13 mouse cellular contexts compared by ENCODE assay signal in genomic region chr11:115138597-115139262, GRCm38 (mm10). TPM values are rescaled to one million over a fixed set of nuclear protein-coding genes. Genes with fewer than 3 reads are reported as not detected.
A peak's percentile ranks its signal among the peaks of the same experiment; 100 is the strongest.
DNase-seq lines count a peak whose midpoint lies in the region; ATAC-seq and TF ChIP-seq lines count a peak whose summit lies in the region.
"Had no signal": no experiment of that assay in that cellular context is flagged by ENCODE, and none has a peak within 500 bp of the region (broad histone marks: within the 10 kb centered on the region; RNA-seq: fewer than 3 reads in every experiment).

No protein-coding gene starts in this region.

- DNase-seq in heart, adult 11 months = peak; percentile 90
- no peak for DNase-seq in heart, postnatal 14 days
- peak; percentile 40 to 48 for DNase-seq in spleen, postnatal 36 days (ENCODE audit: low spot score in 2 of 2)
- DNase-seq in spleen, postnatal 14 days (ENCODE audit: low spot score in 2 of 2) = no peak
- DNase-seq in natural killer cell, adult 2 months (ENCODE audit: low spot score in 2 of 2) = peak; percentile 50 to 66
- no peak for DNase-seq in hindbrain, postnatal 0 days (ENCODE audit: low spot score)
- DNase-seq in MN1 (ENCODE audit: low spot score) = no peak
- DNase-seq: cerebellum, adult 9-10 months; kidney, adult 18-20 months had no signal

- no peak for TF ChIP-seq CTCF in hindbrain, postnatal 0 days (IDR thresholded peaks at IDR 0.05; ENCODE audit: low read depth)

- H3K27me3 ChIP-seq in hindbrain, postnatal 0 days (ENCODE audit: insufficient read depth, low read length) = no peaks in the 10 kb centered on the region

- H3K27ac ChIP-seq in hindbrain, postnatal 0 days = no peak overlapping the region
- H3K27ac ChIP-seq: heart, embryonic 10.5 days; layer of hippocampus, adult 2 months had no signal

- peak; percentile 60 to 83 for ATAC-seq in hematopoietic stem cell, adult 5-6 weeks (replicated peaks in 1 of 2; ENCODE audit: insufficient read depth in 1 of 2, low FRiP score in 2 of 2, low TSS enrichment in 1 of 2, low read depth in 1 of 2, poor library complexity in 2 of 2, severe bottlenecking in 2 of 2)
- no peak for ATAC-seq in hindbrain, postnatal 0 days

- no peak overlapping the region for H3K4me2 ChIP-seq in hindbrain, postnatal 0 days (ENCODE audit: low read depth, low read length)

- H3K4me3 ChIP-seq in hindbrain, postnatal 0 days (ENCODE audit: low read length) = no peak overlapping the region
- H3K4me3 ChIP-seq: heart, embryonic 10.5 days; layer of hippocampus, adult 2 months had no signal

- H3K9me3 ChIP-seq in hindbrain, postnatal 0 days (ENCODE audit: low read length) = no peaks in the 10 kb centered on the region
- H3K9me3 ChIP-seq: heart, embryonic 10.5 days had no signal

- H3K36me3 ChIP-seq in hindbrain, postnatal 0 days (ENCODE audit: insufficient read depth, low read length) = no peaks in the 10 kb centered on the region
- H3K36me3 ChIP-seq: heart, embryonic 10.5 days had no signal

- WGBS in hindbrain, postnatal 0 days = 81% methylated on average over 5 of the region's 5 CpGs

- H3K9ac ChIP-seq in hindbrain, postnatal 0 days (replicated peaks; ENCODE audit: low read length) = no peak overlapping the region

- intact Hi-C loops in heart, postnatal 14 days (cut with DNase I) = no loop called here

- H3K4me1 ChIP-seq in hindbrain, postnatal 0 days (ENCODE audit: insufficient read depth, low read length) = no peaks in the 10 kb centered on the region
- H3K4me1 ChIP-seq: heart, embryonic 10.5 days had no signal

RNA-seq across cellular contexts. Expression of gene Cd300lf, which starts 4.9 kb away (rescaled TPM):
- under 1 TPM; 0.46 to 0.69 TPM for total RNA-seq in heart, postnatal 14 days (2021)
- 3.9 and 5.4 TPM in 2 replicates for total RNA-seq in hematopoietic stem cell, adult 5-6 weeks (2017)
- not detected in 2 replicates for total RNA-seq in hindbrain, postnatal 0 days (2014; rRNA removed)
- polyA plus RNA-seq in hindbrain, postnatal 0 days (2015; fragmentation: Nextera tagmentation; extraction: Ambion mirVana) = 0.23 and 0.37 TPM in 2 replicates

RNA-seq across cellular contexts. Expression of gene Slc9a3r1, which starts 24.4 kb away (rescaled TPM):
- 10 to 100 TPM; 12.7 to 13.5 TPM for total RNA-seq in heart, postnatal 14 days (2021)
- 70.5 and 71.1 TPM in 2 replicates for total RNA-seq in hematopoietic stem cell, adult 5-6 weeks (2017)
- total RNA-seq in hindbrain, postnatal 0 days (2014; rRNA removed) = 72.6 and 76.9 TPM in 2 replicates
- 91.8 and 98.2 TPM in 2 replicates for polyA plus RNA-seq in hindbrain, postnatal 0 days (2015; fragmentation: Nextera tagmentation; extraction: Ambion mirVana)

RNA-seq across cellular contexts. Expression of gene Rab37, which starts 47.5 kb away (rescaled TPM):
- total RNA-seq in heart, postnatal 14 days (2021) = 1 to 10 TPM in 1 of 2 experiments, under 1 TPM in 1; 1.00 to 1.3 TPM
- 79.7 TPM in 2 replicates for total RNA-seq in hematopoietic stem cell, adult 5-6 weeks (2017)
- total RNA-seq in hindbrain, postnatal 0 days (2014; rRNA removed) = 1.2 TPM in 2 replicates
- polyA plus RNA-seq in hindbrain, postnatal 0 days (2015; fragmentation: Nextera tagmentation; extraction: Ambion mirVana) = 1.2 and 1.3 TPM in 2 replicates
- polyA plus RNA-seq: testis, adult 2 months had no signal

RNA-seq across cellular contexts. Expression of gene Tmem104, which starts 48.6 kb away (rescaled TPM):
- 1 to 10 TPM; 9.5 to 9.6 TPM for total RNA-seq in heart, postnatal 14 days (2021)
- 3.5 and 4.0 TPM in 2 replicates for total RNA-seq in hematopoietic stem cell, adult 5-6 weeks (2017)
- 6.4 and 11.1 TPM in 2 replicates for total RNA-seq in hindbrain, postnatal 0 days (2014; rRNA removed)
- 10.1 and 13.5 TPM in 2 replicates for polyA plus RNA-seq in hindbrain, postnatal 0 days (2015; fragmentation: Nextera tagmentation; extraction: Ambion mirVana)

RNA-seq across cellular contexts. Expression of gene Nat9, which starts 48.9 kb away (rescaled TPM):
- 10 to 100 TPM; 17.0 to 17.1 TPM for total RNA-seq in heart, postnatal 14 days (2021)
- total RNA-seq in hematopoietic stem cell, adult 5-6 weeks (2017) = 26.6 and 42.7 TPM in 2 replicates
- 17.3 and 27.8 TPM in 2 replicates for total RNA-seq in hindbrain, postnatal 0 days (2014; rRNA removed)
- 17.3 and 22.2 TPM in 2 replicates for polyA plus RNA-seq in hindbrain, postnatal 0 days (2015; fragmentation: Nextera tagmentation; extraction: Ambion mirVana)

Comparison
In these comparisons a context has a peak if more than half of its experiments do, and no peak if none do; other contexts are left out.
1. DNase-seq: peak in heart, adult 11 months (single experiment), spleen, postnatal 36 days (2 of 2) and natural killer cell, adult 2 months (2 of 2); none in heart, postnatal 14 days (0 of 2), spleen, postnatal 14 days (0 of 2), hindbrain, postnatal 0 days (single experiment) and MN1 (single experiment).
2. RNA of gene Rab37, which starts 47.5 kb away (total RNA-seq): 79.7 TPM in hematopoietic stem cell, adult 5-6 weeks; 1.00 to 1.3 TPM in heart, postnatal 14 days and 1.2 TPM in hindbrain, postnatal 0 days; every median in the first group is over 10 times any median in the second.